Mouse (Mus musculus): Measurements from ENCODE around the gene Stk4. TPM values are rescaled to one million over a fixed set of nuclear protein-coding genes. Genes with fewer than 3 reads are reported as not detected.

Stk4 gene
- polyA plus RNA-seq, 1 experiment: 20.9 TPM

GRCm38 (mm10) chr2:164094152-164094551, 24.0 kb downstream of the Stk4 start:
- H3K27ac ChIP-seq (ENCODE audit: insufficient read depth, low read length): no peak overlapping the region
- no peak for TF ChIP-seq CTCF (IDR thresholded peaks at IDR 0.05; ENCODE audit: extremely low read depth, insufficient read depth, low read length)
- TF ChIP-seq POLR2A (IDR thresholded peaks at IDR 0.05; ENCODE audit: extremely low read depth, insufficient read depth, low read length): no peak
- H3K4me1 ChIP-seq (ENCODE audit: control insufficient read depth, insufficient read depth, low read length): no peaks in the 10 kb centered on the region
- H3K4me3 ChIP-seq (ENCODE audit: insufficient read depth, low read length): no peak overlapping the region

- no peak overlapping the region for H3K4me3 ChIP-seq (ENCODE audit: insufficient read depth, low read length)
- no peaks in the 10 kb centered on the region for H3K4me1 ChIP-seq (ENCODE audit: control insufficient read depth, insufficient read depth, low read length)
- no peak overlapping the region for H3K27ac ChIP-seq (ENCODE audit: insufficient read depth, low read length)
- no peak for TF ChIP-seq POLR2A (IDR thresholded peaks at IDR 0.05; ENCODE audit: extremely low read depth, insufficient read depth, low read length)
- no peak for TF ChIP-seq CTCF (IDR thresholded peaks at IDR 0.05; ENCODE audit: extremely low read depth, insufficient read depth, low read length)
These were observed 28.6 kb downstream of the Stk4 start for GRCm38 (mm10) chr2:164098603-164099250.

- TF ChIP-seq POLR2A (IDR thresholded peaks at IDR 0.05; ENCODE audit: extremely low read depth, insufficient read depth, low read length) (no peak), CTCF (IDR thresholded peaks at IDR 0.05; ENCODE audit: extremely low read depth, insufficient read depth, low read length) (no peak)
- Histone ChIP-seq H3K27ac (ENCODE audit: insufficient read depth, low read length) (no peak overlapping the region), H3K4me1 (ENCODE audit: control insufficient read depth, insufficient read depth, low read length) (no peaks in the 10 kb centered on the region; the same call in 1 of the 2 replicates), H3K4me3 (ENCODE audit: insufficient read depth, low read length) (no peak overlapping the region)
These were observed 31.8 kb downstream of the Stk4 start for GRCm38 (mm10) chr2:164101936-164102335.

- Histone ChIP-seq H3K27ac (ENCODE audit: insufficient read depth, low read length) (no peak overlapping the region), H3K4me3 (ENCODE audit: insufficient read depth, low read length) (no peak overlapping the region)
These were observed 32.2 kb downstream of the Stk4 start for GRCm38 (mm10) chr2:164102366-164102765.

GRCm38 (mm10) chr2:164103501-164103900, 33.4 kb downstream of the Stk4 start:
- Histone ChIP-seq H3K4me3 (ENCODE audit: insufficient read depth, low read length) (no peak overlapping the region), H3K27ac (ENCODE audit: insufficient read depth, low read length) (no peak overlapping the region), H3K4me1 (ENCODE audit: control insufficient read depth, insufficient read depth, low read length) (no peaks in the 10 kb centered on the region; the same call in 1 of the 2 replicates)
- peak; percentile 90 for TF ChIP-seq CTCF (IDR thresholded peaks at IDR 0.05; ENCODE audit: extremely low read depth, insufficient read depth, low read length)
- TF ChIP-seq POLR2A (IDR thresholded peaks at IDR 0.05; ENCODE audit: extremely low read depth, insufficient read depth, low read length): no peak

More at GRCm38 (mm10) chr2:164102366-164102765, 32.2 kb downstream of the Stk4 start:
- H3K4me1 ChIP-seq (ENCODE audit: control insufficient read depth, insufficient read depth, low read length): no peaks in the 10 kb centered on the region; the same call in 1 of the 2 replicates
- TF ChIP-seq CTCF (IDR thresholded peaks at IDR 0.05; ENCODE audit: extremely low read depth, insufficient read depth, low read length) (no peak), POLR2A (IDR thresholded peaks at IDR 0.05; ENCODE audit: extremely low read depth, insufficient read depth, low read length) (no peak)

- no peak overlapping the region for H3K4me3 ChIP-seq (ENCODE audit: insufficient read depth, low read length)
- H3K4me1 ChIP-seq (ENCODE audit: control insufficient read depth, insufficient read depth, low read length): no peaks in the 10 kb centered on the region; the same call in 1 of the 2 replicates
- TF ChIP-seq POLR2A (IDR thresholded peaks at IDR 0.05; ENCODE audit: extremely low read depth, insufficient read depth, low read length) (no peak), CTCF (IDR thresholded peaks at IDR 0.05; ENCODE audit: extremely low read depth, insufficient read depth, low read length) (no peak)
- H3K27ac ChIP-seq (ENCODE audit: insufficient read depth, low read length): no peak overlapping the region
These were observed 36.3 kb downstream of the Stk4 start for GRCm38 (mm10) chr2:164106287-164107035.

GRCm38 (mm10) chr2:164107125-164107874, 37.2 kb downstream of the Stk4 start:
- Histone ChIP-seq H3K27ac (ENCODE audit: insufficient read depth, low read length) (no peak overlapping the region), H3K4me3 (ENCODE audit: insufficient read depth, low read length) (no peak overlapping the region), H3K4me1 (ENCODE audit: control insufficient read depth, insufficient read depth, low read length) (no peaks in the 10 kb centered on the region; the same call in 1 of the 2 replicates)
- TF ChIP-seq POLR2A (IDR thresholded peaks at IDR 0.05; ENCODE audit: extremely low read depth, insufficient read depth, low read length) (no peak), CTCF (IDR thresholded peaks at IDR 0.05; ENCODE audit: extremely low read depth, insufficient read depth, low read length) (no peak)

GRCm38 (mm10) chr2:164108501-164108900, 38.4 kb downstream of the Stk4 start:
- no peak for TF ChIP-seq CTCF (IDR thresholded peaks at IDR 0.05; ENCODE audit: extremely low read depth, insufficient read depth, low read length)
- TF ChIP-seq POLR2A (IDR thresholded peaks at IDR 0.05; ENCODE audit: extremely low read depth, insufficient read depth, low read length): no peak
- H3K4me1 ChIP-seq (ENCODE audit: control insufficient read depth, insufficient read depth, low read length): no peaks in the 10 kb centered on the region; the same call in 1 of the 2 replicates
- no peak overlapping the region for H3K27ac ChIP-seq (ENCODE audit: insufficient read depth, low read length)
- no peak overlapping the region for H3K4me3 ChIP-seq (ENCODE audit: insufficient read depth, low read length)

- peaks cover 2% of the 10 kb centered on the region for H3K4me1 ChIP-seq (ENCODE audit: control insufficient read depth, insufficient read depth, low read length)
These were observed 41.4 kb downstream of the Stk4 start for GRCm38 (mm10) chr2:164111546-164111945.

More at GRCm38 (mm10) chr2:164111546-164111945, 41.4 kb downstream of the Stk4 start:
- Histone ChIP-seq H3K4me3 (ENCODE audit: insufficient read depth, low read length) (no peak overlapping the region), H3K27ac (ENCODE audit: insufficient read depth, low read length) (no peak overlapping the region; the same call in 1 of the 2 replicates)
- no peak for TF ChIP-seq CTCF (IDR thresholded peaks at IDR 0.05; ENCODE audit: extremely low read depth, insufficient read depth, low read length)

All from cortical plate, adult 2 months (tissue).